Mouse (Mus musculus) heart, postnatal 0 days (tissue): ENCODE measurements around the gene 4930523C07Rik.

Experiments
- CTCF ChIP-seq: IDR thresholded peaks from 2 replicates; pipeline ENCODE4 v1.5.1; 2016; ENCODE audit warnings: antibody characterized with exemption, control low read depth, low read depth
- EP300 ChIP-seq: IDR thresholded peaks from 2 replicates; pipeline ENCODE4 v1.6.1; 2016; ENCODE audit warnings: antibody characterized with exemption, low read depth

GRCm38 (mm10) chr1:159999232-159999631 lies 45.0 kb upstream of the 4930523C07Rik start:
- TF ChIP-seq CTCF (no peak), EP300 (no peak)
